Mouse (Mus musculus) CD8-positive naive resting alpha-beta T cell, adult 2 months (primary cell): ENCODE results near the gene Trnau1ap.
A peak's percentile ranks its signal among the peaks of the same experiment; 100 is the strongest.

ENCODE experiments used
- DNase-seq, 2 experiments: peaks; one replicate each; pipeline ENCODE4 v3.0.0; 2022; ENCODE audit warnings: low read depth in 2 of 2, low spot score in 2 of 2

The Trnau1ap gene

GRCm38 (mm10) chr4:132329115-132329834 is at the start of gene Trnau1ap:
TSS of gene Trnau1ap (minus strand) at chr4:132329538.
- DNase-seq: peak; percentile 65 to 78

- no peak for DNase-seq
These were observed 44.5 kb upstream of the Trnau1ap start for GRCm38 (mm10) chr4:132373820-132374219.

- no peak for DNase-seq
These were observed 40.8 kb upstream of the Trnau1ap start for GRCm38 (mm10) chr4:132369953-132370750.

- no peak for DNase-seq
These were observed 38.3 kb upstream of the Trnau1ap start for GRCm38 (mm10) chr4:132367480-132368201.

GRCm38 (mm10) chr4:132365450-132366060 is 36.2 kb upstream of the Trnau1ap start:
- no peak for DNase-seq

- no peak for DNase-seq
These were observed 34.1 kb upstream of the Trnau1ap start for GRCm38 (mm10) chr4:132363487-132363886.

- no peak for DNase-seq
These were observed 30.2 kb upstream of the Trnau1ap start for GRCm38 (mm10) chr4:132359510-132359909.

- peak in 1 of 2 experiments; percentile 23 for DNase-seq
These were observed 26.8 kb upstream of the Trnau1ap start for GRCm38 (mm10) chr4:132356170-132356569.

GRCm38 (mm10) chr4:132355403-132355802 is 26.1 kb upstream of the Trnau1ap start:
- no peak for DNase-seq

- DNase-seq: no peak
These were observed 25.2 kb upstream of the Trnau1ap start for GRCm38 (mm10) chr4:132354571-132354970.

- DNase-seq: peak; percentile 91 to 92
These were observed 24.1 kb upstream of the Trnau1ap start, which contains the start of gene Rcc1 for GRCm38 (mm10) chr4:132353481-132353885. TSS of gene Rcc1 (minus strand) at chr4:132353605.

GRCm38 (mm10) chr4:132352739-132353138 is 23.4 kb upstream of the Trnau1ap start:
- no peak for DNase-seq

- no peak for DNase-seq
These were observed 22.1 kb upstream of the Trnau1ap start for GRCm38 (mm10) chr4:132351401-132351800.

GRCm38 (mm10) chr4:132350854-132351253 is 21.5 kb upstream of the Trnau1ap start:
- no peak for DNase-seq

GRCm38 (mm10) chr4:132350123-132350740 is 20.9 kb upstream of the Trnau1ap start:
- no peak for DNase-seq

- no peak for DNase-seq
These were observed 20.3 kb upstream of the Trnau1ap start for GRCm38 (mm10) chr4:132349495-132350122.

- no peak for DNase-seq
These were observed 17.3 kb upstream of the Trnau1ap start for GRCm38 (mm10) chr4:132346661-132347060.

- no peak for DNase-seq
These were observed 16.9 kb upstream of the Trnau1ap start for GRCm38 (mm10) chr4:132346261-132346660.

GRCm38 (mm10) chr4:132345843-132346212 is 16.5 kb upstream of the Trnau1ap start:
- no peak for DNase-seq

- peak; percentile 85 to 90 for DNase-seq
These were observed 16.0 kb upstream of the Trnau1ap start for GRCm38 (mm10) chr4:132345135-132345842.
